Mouse (Mus musculus) thymus, adult 2 months (tissue): Measurements from ENCODE around the gene Lrrtm1.

Experiments
- CTCF ChIP-seq: fragments of 200-500 bp; IDR thresholded peaks from 2 replicates; pipeline ENCODE4 v1.5.1; 2012; ENCODE audit warnings: mild to moderate bottlenecking, control low read depth, low read length, moderate library complexity, borderline replicate concordance; ENCODE audit not compliant: control insufficient read depth, poor library complexity, insufficient read depth; ENCODE audit errors: extremely low read depth
- POLR2A ChIP-seq: fragments of 200-500 bp; IDR thresholded peaks from 2 replicates; pipeline ENCODE4 v1.6.1; 2012; ENCODE audit warnings: mild to moderate bottlenecking, low read length, control low read depth, moderate library complexity; ENCODE audit not compliant: control insufficient read depth, poor library complexity, insufficient read depth; ENCODE audit errors: extremely low read depth

DNA sequence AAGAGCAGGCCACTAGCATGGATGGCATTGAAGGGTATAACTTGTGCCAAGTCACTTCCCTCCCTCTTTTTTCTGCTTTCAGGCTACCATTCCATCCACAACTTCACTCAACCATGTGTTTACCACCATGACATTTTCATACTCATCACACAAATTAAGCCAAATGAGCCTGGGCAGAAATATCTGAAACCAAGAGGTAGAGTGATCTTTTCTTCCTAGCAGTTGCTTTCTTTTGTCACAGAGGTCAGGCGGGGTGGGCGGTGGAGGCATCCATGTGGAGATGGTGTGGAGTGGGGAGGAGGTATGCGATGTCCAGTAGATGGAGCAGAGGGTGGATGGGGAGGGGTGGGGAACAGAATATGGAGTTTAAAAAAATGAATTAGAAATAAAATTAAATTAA, 64.3 kb downstream of the Lrrtm1 start:
- TF ChIP-seq POLR2A (no peak), CTCF (no peak)
